Mouse (Mus musculus) layer of hippocampus, adult 11-12 months (tissue): ENCODE results near the gene Cluap1.
"Not testable (repeated sequence)": the region's sequence is repeated elsewhere in the genome, so short reads cannot be mapped to it uniquely, and the experiment has no call there.

Experiments
- DNase-seq: peaks from one replicate; pipeline ENCODE4 v3.0.0; 2022; ENCODE audit warnings: low spot score

Cluap1 gene

DNA sequence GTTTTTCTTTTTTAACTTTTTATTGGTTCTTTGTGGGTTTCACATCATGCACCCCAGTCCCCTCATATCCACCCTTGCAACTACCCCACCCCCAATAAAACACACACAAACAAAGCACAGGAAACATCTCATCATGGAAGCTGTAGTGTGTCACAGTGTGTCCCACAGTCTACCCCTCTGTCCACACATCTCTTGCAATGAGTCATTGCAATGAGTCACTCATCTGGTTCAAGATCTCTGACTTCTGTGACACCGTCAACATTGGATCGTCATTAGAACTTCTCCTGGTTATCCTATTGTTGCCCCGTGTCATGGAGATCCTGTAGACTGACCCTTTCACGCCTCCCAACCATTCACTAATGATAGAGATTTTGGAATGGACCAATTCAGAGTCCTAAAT lies 26.1 kb downstream of the Cluap1 start:
- DNase-seq: no peak

DNA sequence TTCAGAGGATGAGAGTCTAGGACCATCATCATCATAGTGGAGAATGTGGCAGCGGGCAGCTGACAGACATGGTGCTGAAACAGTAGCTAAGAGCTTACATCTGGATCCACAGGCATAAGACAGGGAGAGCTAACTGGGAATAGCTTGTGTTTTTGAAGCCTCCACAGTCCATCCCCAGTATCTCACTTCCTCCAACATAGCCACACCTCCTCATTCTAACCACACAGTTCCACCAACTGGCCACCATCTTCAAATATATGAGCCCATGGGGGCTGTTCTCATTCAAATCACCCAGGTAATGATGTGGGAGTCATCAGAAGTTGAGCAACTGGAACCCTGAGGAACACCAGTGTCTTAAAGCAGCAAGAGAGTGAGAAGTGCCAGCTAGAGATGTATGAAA lies 42.5 kb downstream of the Cluap1 start:
- DNase-seq: no peak

DNA sequence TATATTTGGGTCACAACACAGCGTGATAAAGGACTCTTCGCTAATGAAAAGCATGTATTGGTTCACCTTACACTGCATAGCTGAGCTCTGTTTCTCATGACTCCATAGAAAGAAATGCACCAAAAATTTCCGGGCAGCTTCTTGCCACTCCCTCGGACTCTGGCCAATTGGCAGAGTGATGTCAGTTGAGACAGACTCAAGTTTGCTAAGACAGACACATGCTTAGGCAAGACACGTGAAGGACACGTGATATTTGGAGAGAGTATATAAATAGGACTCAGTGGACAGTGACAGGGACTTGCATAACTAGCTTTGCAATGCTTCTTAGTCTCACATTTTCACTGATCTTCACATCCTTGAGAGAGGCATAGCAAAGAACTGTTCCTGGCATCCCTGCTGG lies 47.8 kb downstream of the Cluap1 start:
- DNase-seq: peak; percentile 27

DNA sequence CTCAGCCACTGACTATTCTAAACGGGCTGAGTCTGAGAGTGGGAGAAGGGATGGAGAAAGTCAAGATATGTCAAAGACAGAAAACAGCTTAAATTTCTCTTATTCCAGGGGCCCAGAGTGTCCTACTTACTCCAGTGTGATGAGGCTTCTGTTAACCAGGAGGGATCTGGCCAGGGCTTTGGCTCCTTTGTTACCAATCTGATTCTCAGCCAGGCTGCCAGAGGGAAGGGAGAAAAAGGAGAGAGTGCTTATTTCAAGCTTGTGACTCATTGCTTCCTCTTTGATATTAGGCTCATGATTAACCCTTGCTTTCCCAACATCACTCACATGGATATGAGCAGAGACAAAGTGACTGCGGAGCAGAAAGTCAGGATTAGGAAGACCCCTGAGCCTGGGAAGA lies 50.7 kb downstream of the Cluap1 start:
- DNase-seq: no peak

DNA sequence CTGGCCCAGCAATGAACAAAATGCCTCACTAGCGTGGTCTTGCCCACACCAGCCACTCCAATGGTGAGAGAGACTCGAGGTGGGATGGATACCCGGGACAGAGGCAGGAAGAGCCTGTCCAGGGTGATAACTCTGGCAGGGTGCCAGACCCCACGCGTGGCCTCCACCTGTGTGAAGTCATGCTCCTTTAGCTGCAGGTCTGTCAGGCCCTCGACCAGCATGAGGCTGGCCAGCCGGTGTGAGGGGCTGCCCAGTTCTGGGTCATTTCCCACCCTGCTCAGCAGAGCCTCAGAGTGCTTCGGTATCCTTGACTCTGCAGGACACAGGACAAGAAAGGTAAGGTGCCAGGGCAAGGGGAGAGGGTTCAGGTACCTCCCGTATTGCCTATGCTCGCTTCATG lies 56.4 kb downstream of the Cluap1 start:
- DNase-seq: no peak

DNA sequence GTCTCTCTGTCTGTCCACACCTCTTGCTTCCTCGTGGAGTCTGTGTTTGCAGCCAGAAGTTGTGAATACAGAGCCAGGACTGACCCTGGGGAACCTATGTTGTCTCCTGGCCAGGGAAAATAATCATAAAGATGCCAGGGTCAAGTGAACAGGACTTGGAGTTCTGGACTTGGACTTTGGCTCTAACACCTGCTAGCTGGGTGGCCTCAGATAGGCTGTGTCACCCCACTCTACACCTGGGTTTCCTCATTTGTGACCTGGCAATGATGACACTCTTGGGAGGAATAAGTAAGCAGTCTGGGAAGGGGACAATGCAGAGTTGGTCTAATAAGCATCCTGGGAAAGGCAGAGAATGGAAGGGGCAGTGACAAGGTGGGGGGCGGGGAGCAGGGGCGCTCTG lies 56.9 kb downstream of the Cluap1 start:
- no peak for DNase-seq

DNA sequence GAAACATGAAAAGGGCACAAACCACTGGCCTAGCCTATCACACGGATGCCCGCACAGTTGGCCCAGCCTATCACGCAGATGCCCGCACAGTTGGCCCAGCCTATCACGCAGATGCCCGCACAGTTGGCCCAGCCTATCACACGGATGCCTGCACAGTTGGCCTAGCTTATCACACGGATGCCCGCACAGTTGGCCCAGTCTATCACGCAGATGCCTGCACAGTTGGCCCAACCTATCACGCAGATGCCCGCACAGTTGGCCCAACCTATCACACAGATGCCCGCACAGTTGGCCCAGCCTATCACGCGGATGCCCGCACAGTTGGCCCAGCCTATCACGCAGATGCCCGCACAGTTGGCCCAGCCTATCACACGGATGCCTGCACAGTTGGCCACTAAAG lies 65.9 kb downstream of the Cluap1 start:
- not testable (repeated sequence) for DNase-seq

DNA sequence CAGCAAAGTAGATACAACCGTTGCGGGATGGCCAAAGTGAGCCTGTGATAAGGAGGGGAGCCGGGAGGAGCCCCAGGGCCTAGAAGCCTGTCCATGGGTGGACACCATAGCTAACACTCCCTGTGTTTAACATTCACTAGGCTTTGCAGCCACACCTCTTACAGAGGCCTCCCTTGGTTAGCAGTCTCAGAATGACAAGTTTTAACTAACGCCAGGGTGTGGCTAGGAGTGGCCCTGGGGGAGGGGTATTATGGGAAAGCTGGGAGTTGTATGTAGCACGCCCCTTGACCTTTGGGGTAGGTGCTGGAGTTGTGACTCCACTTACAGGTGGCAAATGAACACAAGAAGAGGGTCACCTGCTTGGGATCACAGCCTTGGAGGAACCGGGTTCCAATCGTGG lies 67.1 kb downstream of the Cluap1 start:
- DNase-seq: no peak

DNA sequence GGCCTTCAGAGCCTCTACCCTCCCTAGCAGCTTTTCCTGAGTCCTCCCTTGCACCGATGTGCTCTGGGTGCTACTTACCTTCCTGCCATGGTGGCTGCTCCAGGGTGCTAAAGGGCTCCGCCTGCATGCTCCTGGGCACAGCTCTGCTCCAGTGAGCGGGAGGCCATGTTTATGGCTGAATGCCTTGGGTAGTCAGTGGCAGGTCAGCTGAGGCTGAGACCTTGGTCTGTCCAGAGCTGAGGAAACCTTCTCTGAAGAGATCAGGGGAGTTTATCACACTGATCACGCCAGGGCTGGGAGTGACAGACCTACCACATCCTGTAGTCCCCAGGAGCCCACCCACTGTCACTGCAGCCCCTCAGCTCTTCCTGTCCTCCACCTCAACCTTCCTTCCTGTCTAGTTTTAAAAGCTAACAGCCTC lies 67.7 kb downstream of the Cluap1 start, which contains the start of gene Nlrc3:
Nlrc3 (minus strand) TSS at position 382 of the 421 bp plus-strand sequence.
- DNase-seq: no peak

DNA sequence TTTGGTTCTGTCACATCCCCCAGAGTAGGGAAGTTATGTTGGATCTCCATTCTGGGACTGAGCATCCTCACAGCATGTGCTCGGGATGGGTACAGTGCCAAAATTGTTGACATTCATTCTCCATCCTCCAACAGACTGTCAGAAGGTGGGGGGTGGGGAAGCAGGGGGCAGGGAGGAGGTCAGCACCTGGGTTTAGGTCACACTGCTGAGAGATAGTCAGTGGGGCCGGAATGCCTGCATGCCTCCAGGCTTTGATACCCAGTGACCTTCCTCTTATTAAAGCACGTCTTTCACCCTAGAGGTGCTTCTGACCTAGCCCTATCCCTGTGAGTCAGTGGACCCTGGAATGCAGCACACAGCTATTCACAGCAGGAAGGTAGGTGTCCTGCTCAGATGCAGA lies 68.1 kb downstream of the Cluap1 start:
- DNase-seq: no peak

DNA sequence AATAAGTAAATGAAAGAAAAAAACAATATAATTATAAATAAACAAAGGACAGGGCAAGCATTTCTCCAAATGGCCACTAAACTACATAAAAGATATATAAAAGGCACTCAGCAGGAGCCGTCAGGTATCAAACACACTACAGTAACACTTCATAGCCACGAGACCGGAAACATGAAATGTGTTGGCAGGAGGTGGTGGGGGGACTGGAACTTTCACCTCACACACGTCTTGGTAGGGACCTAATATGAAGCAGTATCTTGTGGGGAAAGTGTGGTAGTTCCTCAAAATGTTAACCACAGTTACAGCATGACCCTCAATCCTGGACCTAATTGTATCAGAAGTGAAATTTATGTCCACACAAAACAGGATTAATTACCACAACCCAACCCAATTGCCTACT lies 73.6 kb downstream of the Cluap1 start:
- DNase-seq: no peak

DNA sequence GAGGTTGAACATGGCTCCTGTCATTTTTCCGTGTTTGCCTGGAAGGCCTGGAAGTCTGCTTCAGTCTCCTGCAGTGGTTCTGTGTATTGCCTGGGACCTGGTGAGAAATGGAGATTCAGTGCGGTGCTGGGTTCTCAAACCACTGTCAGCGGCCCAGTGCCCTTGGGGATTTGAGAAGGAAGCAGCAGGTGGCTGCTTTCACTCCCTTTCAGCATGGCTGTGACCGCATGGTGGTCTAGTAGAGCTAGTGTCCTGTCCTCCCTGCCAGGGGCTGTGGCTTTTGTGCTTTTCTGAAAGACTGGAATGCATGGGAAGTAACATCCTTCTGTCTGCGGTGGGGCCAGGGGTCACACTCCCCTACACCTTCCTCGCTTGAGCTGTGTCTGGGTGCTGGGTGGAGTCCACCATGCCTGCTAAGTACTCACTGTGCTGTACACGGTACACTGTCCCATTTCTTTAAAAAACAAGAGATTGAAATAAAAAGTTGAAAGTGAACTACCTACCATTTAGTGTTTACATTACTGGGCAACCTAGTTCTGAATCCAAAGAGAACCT lies 74.6 kb downstream of the Cluap1 start:
- DNase-seq: no peak

DNA sequence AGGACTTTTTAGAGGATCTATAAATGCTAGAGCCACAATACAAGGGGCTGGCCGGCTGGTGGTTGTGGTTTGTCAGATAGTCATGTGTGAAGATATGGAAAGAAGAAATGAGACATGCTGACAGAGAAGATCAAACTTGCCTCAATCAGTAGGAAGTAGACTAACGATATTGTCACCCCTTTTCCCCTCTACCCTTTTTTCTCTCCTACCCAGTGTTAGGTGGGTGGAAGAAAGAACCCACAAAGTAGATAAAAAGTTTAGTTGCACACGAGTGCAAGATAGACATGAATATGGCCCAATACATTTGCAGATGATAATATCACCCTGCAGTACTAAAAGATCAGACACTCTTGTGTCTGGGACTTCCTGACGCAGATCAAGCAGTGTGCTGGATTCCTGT lies 79.8 kb downstream of the Cluap1 start:
- DNase-seq: no peak
